12 mouse cellular contexts compared by ENCODE assay signal in the genomic region with DNA sequence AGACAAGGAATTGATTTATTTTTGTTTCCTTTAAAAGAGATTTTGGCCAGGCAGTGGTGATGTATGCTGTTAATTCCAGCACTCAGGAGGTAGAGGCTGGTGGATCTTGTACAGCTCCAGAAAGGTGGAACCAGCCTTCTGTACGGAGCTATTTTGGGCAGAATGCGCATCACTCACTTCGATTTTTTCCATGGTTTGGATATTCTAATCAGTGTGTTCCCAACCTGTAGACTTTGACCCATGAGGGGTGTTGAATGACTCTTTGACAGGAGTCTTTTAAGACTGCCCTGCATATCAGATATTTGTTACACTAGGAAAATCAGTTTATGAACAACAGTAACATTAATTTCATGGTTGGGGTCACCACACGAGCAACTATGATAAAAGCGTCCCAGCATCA.
"Had no signal": no experiment of that assay in that cellular context is flagged by ENCODE, and none has a peak within 500 bp of the region (broad histone marks: within the 10 kb centered on the region; RNA-seq: fewer than 3 reads in every experiment).

No protein-coding gene starts in this region.

- H3K4me2 ChIP-seq: liver, embryonic 11.5 days; lung, embryonic 15.5 days; midbrain, embryonic 12.5 days had no signal

- H3K4me1 ChIP-seq: lung, embryonic 15.5 days had no signal

- H3K27ac ChIP-seq: left cerebral cortex, adult 2 months; lung, embryonic 15.5 days; macrophage; midbrain, embryonic 12.5 days had no signal

- H3K27me3 ChIP-seq: lung, embryonic 15.5 days; megakaryocyte, embryonic 14.5 days; midbrain, embryonic 12.5 days had no signal

- DNase-seq: kidney, postnatal 10 days; lung, postnatal 14 days; right cerebral cortex, adult 18-20 months; right cerebral cortex, postnatal 25 days; thymus, postnatal 4 days had no signal

- H3K4me3 ChIP-seq: left cerebral cortex, adult 2 months; lung, embryonic 15.5 days; midbrain, embryonic 12.5 days had no signal

- H3K9me3 ChIP-seq: lung, embryonic 15.5 days; megakaryocyte, embryonic 14.5 days; midbrain, embryonic 12.5 days had no signal

- ATAC-seq: midbrain, embryonic 16.5 days had no signal

- H3K9ac ChIP-seq: lung, embryonic 15.5 days; midbrain, embryonic 12.5 days had no signal
